Mouse (Mus musculus): ENCODE measurements around the gene Chrm3. TPM values are rescaled to one million over a fixed set of nuclear protein-coding genes. Genes with fewer than 3 reads are reported as not detected.

The Chrm3 gene
- polyA plus RNA-seq, 1 experiment from 2014 or later: 0.62 TPM

DNA sequence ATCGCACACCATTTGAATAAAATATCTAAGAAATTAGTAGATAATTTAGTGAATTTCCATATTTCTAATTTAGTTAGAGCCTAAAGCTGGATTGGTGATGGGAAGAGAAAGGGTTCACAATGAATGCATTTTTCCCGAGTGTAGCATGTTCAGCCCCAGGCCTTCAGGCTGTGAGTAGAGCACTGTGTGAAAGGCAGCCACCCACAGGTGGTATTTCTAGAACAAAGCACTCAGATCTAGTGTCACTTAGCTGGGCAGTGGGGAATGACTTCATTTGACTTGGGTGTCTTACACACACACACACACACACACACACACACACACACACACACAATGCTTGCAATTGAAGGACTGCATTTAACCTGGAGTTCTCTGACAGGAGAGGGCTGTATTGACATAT, 337.5 kb downstream of the Chrm3 start:
- no peaks in the 10 kb centered on the region for H3K36me3 ChIP-seq (ENCODE audit: insufficient read depth, low read length)
- H3K27me3 ChIP-seq (ENCODE audit: insufficient read depth, low read length): no peaks in the 10 kb centered on the region
- 76% methylated on average over 2 of the region's 2 CpGs for WGBS
- no peak for ATAC-seq (ENCODE audit: low FRiP score, low TSS enrichment)
- H3K4me3 ChIP-seq (ENCODE audit: low read length): no peak overlapping the region
- no peak overlapping the region for H3K9ac ChIP-seq (replicated peaks; ENCODE audit: low read length)
- H3K27ac ChIP-seq (ENCODE audit: low read length): no peak overlapping the region
- no peaks in the 10 kb centered on the region for H3K9me3 ChIP-seq (ENCODE audit: low read length)
- no peaks in the 10 kb centered on the region for H3K4me1 ChIP-seq (ENCODE audit: insufficient read depth, low read length)
- no peak overlapping the region for H3K4me2 ChIP-seq (replicated peaks; ENCODE audit: low read depth, low read length)

DNA sequence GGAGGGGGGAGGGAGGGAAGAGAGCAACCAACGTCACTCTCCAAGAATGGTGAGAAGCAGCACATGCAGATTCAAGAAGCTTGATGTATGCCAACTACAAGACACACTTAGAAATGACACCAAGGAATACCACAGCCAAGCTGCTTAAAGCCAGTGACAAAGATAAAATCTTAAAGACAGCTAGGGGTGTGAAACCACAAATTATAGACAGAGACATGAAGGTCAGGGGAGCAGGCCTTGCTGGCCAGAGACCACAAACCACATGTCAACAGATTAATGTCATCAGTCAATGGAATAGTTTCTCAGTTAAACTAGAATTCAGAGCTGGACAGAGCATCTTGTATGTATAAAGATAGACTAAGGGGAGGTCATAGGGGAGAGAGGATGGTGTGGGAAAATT, 341.4 kb downstream of the Chrm3 start:
- Histone ChIP-seq H3K4me1 (ENCODE audit: insufficient read depth, low read length) (no peaks in the 10 kb centered on the region), H3K4me3 (ENCODE audit: low read length) (no peak overlapping the region), H3K27ac (ENCODE audit: low read length) (no peak overlapping the region), H3K4me2 (replicated peaks; ENCODE audit: low read depth, low read length) (no peak overlapping the region), H3K9ac (replicated peaks; ENCODE audit: low read length) (no peak overlapping the region), H3K9me3 (ENCODE audit: low read length) (no peaks in the 10 kb centered on the region), H3K36me3 (ENCODE audit: insufficient read depth, low read length) (no peaks in the 10 kb centered on the region), H3K27me3 (ENCODE audit: insufficient read depth, low read length) (no peaks in the 10 kb centered on the region)
- ATAC-seq (ENCODE audit: low FRiP score, low TSS enrichment): no peak
- 35% methylated on average over 1 of the region's 1 CpGs for WGBS

DNA sequence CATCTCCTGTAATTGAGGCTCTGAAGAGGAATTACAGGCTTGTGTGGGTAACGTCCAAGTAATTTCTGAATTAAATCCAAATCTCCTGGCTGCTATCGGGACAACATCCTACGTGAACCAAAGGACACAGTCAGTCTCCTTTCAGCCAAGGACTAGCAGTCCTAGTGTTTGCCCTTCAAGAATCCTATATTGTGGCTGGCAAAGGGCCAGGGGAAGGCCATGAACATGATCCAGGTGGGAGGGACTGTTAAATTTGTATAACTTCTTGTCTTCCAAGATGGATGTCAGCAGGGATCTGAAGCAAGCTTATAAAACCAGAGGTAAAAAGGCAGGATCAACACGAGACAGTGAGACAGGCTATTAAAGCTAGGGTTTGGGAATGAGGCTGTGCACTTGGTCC, 357.7 kb downstream of the Chrm3 start:
- Histone ChIP-seq H3K27me3 (ENCODE audit: insufficient read depth, low read length) (no peaks in the 10 kb centered on the region), H3K4me1 (ENCODE audit: insufficient read depth, low read length) (no peaks in the 10 kb centered on the region), H3K4me2 (replicated peaks; ENCODE audit: low read depth, low read length) (no peak overlapping the region), H3K4me3 (ENCODE audit: low read length) (no peak overlapping the region), H3K9ac (replicated peaks; ENCODE audit: low read length) (no peak overlapping the region), H3K27ac (ENCODE audit: low read length) (no peak overlapping the region), H3K36me3 (ENCODE audit: insufficient read depth, low read length) (no peaks in the 10 kb centered on the region), H3K9me3 (ENCODE audit: low read length) (no peaks in the 10 kb centered on the region)
- WGBS: 64% methylated on average over 4 of the region's 4 CpGs
- no peak for ATAC-seq (ENCODE audit: low FRiP score, low TSS enrichment)

GRCm38 (mm10) chr13:9997664-9998328, 362.9 kb downstream of the Chrm3 start:
- 93% methylated on average over 2 of the region's 2 CpGs for WGBS
- Histone ChIP-seq H3K36me3 (ENCODE audit: insufficient read depth, low read length) (no peaks in the 10 kb centered on the region), H3K27me3 (ENCODE audit: insufficient read depth, low read length) (no peaks in the 10 kb centered on the region), H3K27ac (ENCODE audit: low read length) (no peak overlapping the region), H3K9me3 (ENCODE audit: low read length) (no peaks in the 10 kb centered on the region), H3K9ac (replicated peaks; ENCODE audit: low read length) (no peak overlapping the region), H3K4me2 (replicated peaks; ENCODE audit: low read depth, low read length) (no peak overlapping the region), H3K4me3 (ENCODE audit: low read length) (no peak overlapping the region), H3K4me1 (ENCODE audit: insufficient read depth, low read length) (no peaks in the 10 kb centered on the region)
- no peak for ATAC-seq (ENCODE audit: low FRiP score, low TSS enrichment)

GRCm38 (mm10) chr13:9995852-9996251, 364.8 kb downstream of the Chrm3 start:
- Histone ChIP-seq H3K27me3 (ENCODE audit: insufficient read depth, low read length) (no peaks in the 10 kb centered on the region), H3K9ac (replicated peaks; ENCODE audit: low read length) (no peak overlapping the region), H3K4me1 (ENCODE audit: insufficient read depth, low read length) (no peaks in the 10 kb centered on the region), H3K4me3 (ENCODE audit: low read length) (no peak overlapping the region), H3K9me3 (ENCODE audit: low read length) (no peaks in the 10 kb centered on the region), H3K4me2 (replicated peaks; ENCODE audit: low read depth, low read length) (no peak overlapping the region), H3K36me3 (ENCODE audit: insufficient read depth, low read length) (no peaks in the 10 kb centered on the region), H3K27ac (ENCODE audit: low read length) (no peak overlapping the region)
- WGBS: 97% methylated on average over 1 of the region's 1 CpGs
- no peak for ATAC-seq (ENCODE audit: low FRiP score, low TSS enrichment)

DNA sequence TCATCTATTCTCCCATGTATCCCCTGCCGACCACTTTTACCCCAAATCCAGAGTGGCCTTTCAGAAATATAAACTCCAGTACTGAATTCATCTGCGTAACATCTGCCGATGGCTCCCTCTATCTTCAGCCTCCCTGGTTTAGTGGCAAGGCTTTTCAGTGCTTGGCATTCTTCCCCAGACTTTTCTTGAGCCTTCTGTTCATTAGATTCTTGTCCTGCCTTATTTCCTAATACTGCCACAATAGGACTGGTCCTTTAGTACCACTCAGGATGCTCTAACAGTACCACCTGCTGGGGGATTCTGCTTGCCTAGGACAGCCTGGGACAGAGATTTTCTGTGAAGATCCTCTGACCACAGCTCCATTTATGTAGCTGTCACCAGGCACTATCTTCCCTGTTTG, 367.1 kb downstream of the Chrm3 start:
- Histone ChIP-seq H3K9me3 (ENCODE audit: low read length) (no peaks in the 10 kb centered on the region), H3K4me2 (replicated peaks; ENCODE audit: low read depth, low read length) (no peak overlapping the region), H3K27me3 (ENCODE audit: insufficient read depth, low read length) (no peaks in the 10 kb centered on the region), H3K27ac (ENCODE audit: low read length) (no peak overlapping the region), H3K36me3 (ENCODE audit: insufficient read depth, low read length) (no peaks in the 10 kb centered on the region), H3K4me1 (ENCODE audit: insufficient read depth, low read length) (no peaks in the 10 kb centered on the region), H3K4me3 (ENCODE audit: low read length) (no peak overlapping the region), H3K9ac (replicated peaks; ENCODE audit: low read length) (no peak overlapping the region)
- no peak for ATAC-seq (ENCODE audit: low FRiP score, low TSS enrichment)
- 92% methylated on average over 3 of the region's 3 CpGs for WGBS

DNA sequence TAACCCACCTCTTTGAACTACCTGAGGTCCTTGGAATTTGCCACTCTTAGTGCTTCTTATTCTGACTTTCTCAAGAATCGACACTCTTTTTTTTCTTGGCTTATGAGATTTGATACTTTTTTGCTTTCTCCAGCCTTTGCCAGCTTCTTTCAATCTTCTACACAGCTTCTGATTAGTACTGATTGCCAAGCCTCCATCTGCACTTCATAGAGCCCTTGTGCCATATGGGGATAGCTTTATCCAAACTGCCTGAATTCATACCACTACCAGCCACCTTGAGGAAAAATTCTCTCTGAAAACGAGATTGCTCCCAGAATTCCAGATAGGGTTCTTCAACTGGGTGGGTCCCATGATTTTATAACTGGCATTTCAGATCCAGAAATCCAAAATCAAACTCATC, 368.0 kb downstream of the Chrm3 start:
- no peak for ATAC-seq (ENCODE audit: low FRiP score, low TSS enrichment)
- H3K4me2 ChIP-seq (replicated peaks; ENCODE audit: low read depth, low read length): no peak overlapping the region
- no peak overlapping the region for H3K9ac ChIP-seq (replicated peaks; ENCODE audit: low read length)
- no peaks in the 10 kb centered on the region for H3K27me3 ChIP-seq (ENCODE audit: insufficient read depth, low read length)
- H3K36me3 ChIP-seq (ENCODE audit: insufficient read depth, low read length): no peaks in the 10 kb centered on the region
- H3K4me3 ChIP-seq (ENCODE audit: low read length): no peak overlapping the region
- H3K9me3 ChIP-seq (ENCODE audit: low read length): no peaks in the 10 kb centered on the region
- H3K4me1 ChIP-seq (ENCODE audit: insufficient read depth, low read length): no peaks in the 10 kb centered on the region
- WGBS: 84% methylated on average over 2 of the region's 2 CpGs
- H3K27ac ChIP-seq (ENCODE audit: low read length): no peak overlapping the region

DNA sequence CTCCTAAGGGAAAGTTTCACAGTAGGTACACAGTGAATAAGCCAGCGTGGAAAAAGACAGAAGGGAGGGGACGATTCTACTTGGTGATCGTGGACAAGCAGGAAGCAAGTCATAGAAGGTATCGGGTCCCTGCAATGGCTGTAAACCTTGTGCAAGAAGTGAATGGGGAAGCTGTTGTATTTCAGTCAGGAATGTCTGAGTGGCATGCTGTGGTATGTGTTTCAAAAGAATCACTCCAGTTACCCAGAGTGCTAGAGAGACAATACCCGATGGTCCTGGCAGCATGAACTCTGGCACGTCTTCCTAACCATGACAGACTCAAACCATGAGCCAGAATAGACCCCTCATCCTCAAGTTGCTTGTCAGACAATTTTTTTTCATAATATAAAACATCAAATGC, 375.0 kb downstream of the Chrm3 start:
- Histone ChIP-seq H3K4me2 (replicated peaks; ENCODE audit: low read depth, low read length) (no peak overlapping the region), H3K36me3 (ENCODE audit: insufficient read depth, low read length) (no peaks in the 10 kb centered on the region), H3K27ac (ENCODE audit: low read length) (no peak overlapping the region), H3K4me1 (ENCODE audit: insufficient read depth, low read length) (no peaks in the 10 kb centered on the region), H3K9me3 (ENCODE audit: low read length) (no peaks in the 10 kb centered on the region), H3K9ac (replicated peaks; ENCODE audit: low read length) (no peak overlapping the region), H3K27me3 (ENCODE audit: insufficient read depth, low read length) (no peaks in the 10 kb centered on the region), H3K4me3 (ENCODE audit: low read length) (no peak overlapping the region)
- 70% methylated on average over 6 of the region's 6 CpGs for WGBS
- no peak for ATAC-seq (ENCODE audit: low FRiP score, low TSS enrichment)

- Histone ChIP-seq H3K4me2 (replicated peaks; ENCODE audit: low read depth, low read length) (no peak overlapping the region), H3K27me3 (ENCODE audit: insufficient read depth, low read length) (no peaks in the 10 kb centered on the region), H3K4me1 (ENCODE audit: insufficient read depth, low read length) (no peaks in the 10 kb centered on the region), H3K9me3 (ENCODE audit: low read length) (no peaks in the 10 kb centered on the region), H3K27ac (ENCODE audit: low read length) (no peak overlapping the region), H3K36me3 (ENCODE audit: insufficient read depth, low read length) (no peaks in the 10 kb centered on the region), H3K4me3 (ENCODE audit: low read length) (no peak overlapping the region), H3K9ac (replicated peaks; ENCODE audit: low read length) (no peak overlapping the region)
- WGBS: 88% methylated on average over 2 of the region's 2 CpGs
- no peak for ATAC-seq (ENCODE audit: low FRiP score, low TSS enrichment)
These were observed 377.4 kb downstream of the Chrm3 start for GRCm38 (mm10) chr13:9983293-9983692.

DNA sequence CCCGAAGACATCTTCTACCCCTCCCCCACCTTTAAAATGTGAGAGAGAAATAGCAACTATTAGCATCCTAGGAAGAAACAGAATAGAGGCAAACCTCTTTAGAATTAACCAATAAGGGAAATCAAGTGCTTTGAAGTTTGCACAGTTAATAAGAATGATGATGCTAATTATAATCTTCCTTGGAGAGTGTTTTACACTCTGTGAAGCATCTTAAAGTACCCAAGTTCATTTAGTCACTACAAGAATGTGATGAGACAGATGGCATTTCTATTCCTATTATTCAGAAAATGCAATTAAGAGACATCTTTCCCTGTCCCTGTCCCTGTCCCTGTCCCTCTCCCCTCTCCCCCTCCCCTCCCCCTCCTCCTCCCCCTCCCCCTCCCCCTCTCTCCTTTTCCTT, 382.9 kb downstream of the Chrm3 start:
- Histone ChIP-seq H3K36me3 (ENCODE audit: insufficient read depth, low read length) (no peaks in the 10 kb centered on the region), H3K9me3 (ENCODE audit: low read length) (no peaks in the 10 kb centered on the region), H3K4me2 (replicated peaks; ENCODE audit: low read depth, low read length) (no peak overlapping the region), H3K4me1 (ENCODE audit: insufficient read depth, low read length) (no peaks in the 10 kb centered on the region), H3K9ac (replicated peaks; ENCODE audit: low read length) (no peak overlapping the region), H3K27ac (ENCODE audit: low read length) (no peak overlapping the region), H3K27me3 (ENCODE audit: insufficient read depth, low read length) (no peaks in the 10 kb centered on the region), H3K4me3 (ENCODE audit: low read length) (no peak overlapping the region)
- WGBS: 77% methylated on average over 1 of the region's 1 CpGs
- no peak for ATAC-seq (ENCODE audit: low FRiP score, low TSS enrichment)
